Mouse (Mus musculus): ENCODE measurements around the gene Tnfaip3.

The Tnfaip3 gene

GRCm38 (mm10) chr10:18964856-18965255 lies 50.6 kb downstream of the Tnfaip3 start:
- peak; percentile 21 for DNase-seq

- no peak for DNase-seq
Observed at GRCm38 (mm10) chr10:18959777-18960492, 55.5 kb downstream of the Tnfaip3 start.

GRCm38 (mm10) chr10:18953706-18954071 lies 61.8 kb downstream of the Tnfaip3 start:
- peak; percentile 27 for DNase-seq

- DNase-seq, result peak; percentile 73
Observed at GRCm38 (mm10) chr10:18953011-18953705, 62.3 kb downstream of the Tnfaip3 start.
